Mouse (Mus musculus) midbrain, postnatal 0 days (tissue): ENCODE data around the gene Kirrel3. TPM values are rescaled to one million over a fixed set of nuclear protein-coding genes. Genes with fewer than 3 reads are reported as not detected.

Source experiments
- ATAC-seq: fragments of 200-750 bp; cut with Nextera tagmentation; 2 replicates; pipeline ENCODE4 v1.8.0; 2017; ENCODE audit warnings: moderate number of reproducible peaks, mild to moderate bottlenecking, moderate TSS enrichment, moderate library complexity; ENCODE audit not compliant: low FRiP score
- DNase-seq: peaks from one replicate; pipeline ENCODE4 v3.0.0-alpha.2; 2015; ENCODE audit warnings: low spot score
- H3K27ac ChIP-seq: fragments of 300-500 bp; sonication (generic); 2 replicates; pipeline ENCODE4 v1.5.1; 2014; ENCODE audit warnings: low read depth, mild to moderate bottlenecking, low read length, mixed read lengths
- H3K27me3 ChIP-seq: fragments of 300-500 bp; sonication (generic); 2 replicates; pipeline ENCODE4 v1.6.1; 2014; ENCODE audit warnings: low read length, control low read depth, mixed read lengths; ENCODE audit not compliant: insufficient read depth
- H3K36me3 ChIP-seq: fragments of 300-500 bp; sonication (generic); 2 replicates; pipeline ENCODE4 v1.6.1; 2014; ENCODE audit warnings: low read length, control low read depth, mixed read lengths; ENCODE audit not compliant: insufficient read depth
- H3K4me1 ChIP-seq: fragments of 300-500 bp; sonication (generic); 2 replicates; pipeline ENCODE4 v1.6.1; 2014; ENCODE audit warnings: mild to moderate bottlenecking, control low read depth, antibody characterized with exemption, low read length, mixed read lengths; ENCODE audit not compliant: insufficient read depth
- H3K4me2 ChIP-seq: fragments of 300-500 bp; sonication (generic); 2 replicates; pipeline ENCODE4 v1.6.1; 2014; ENCODE audit warnings: low read depth, mild to moderate bottlenecking, low read length, mixed read lengths; ENCODE audit not compliant: poor library complexity, severe bottlenecking
- H3K4me3 ChIP-seq: fragments of 300-500 bp; sonication (generic); 2 replicates; pipeline ENCODE4 v1.5.1; 2014; ENCODE audit warnings: low read depth, mild to moderate bottlenecking, low read length, moderate library complexity
- H3K9ac ChIP-seq: fragments of 300-500 bp; sonication (generic); replicated peaks from 2 replicates; pipeline ENCODE4 v1.6.1; 2014; ENCODE audit warnings: mild to moderate bottlenecking, low read length, moderate library complexity, mixed read lengths; ENCODE audit not compliant: poor library complexity, severe bottlenecking
- H3K9me3 ChIP-seq: fragments of 300-500 bp; sonication (generic); 2 replicates; pipeline ENCODE4 v1.6.1; 2016; ENCODE audit warnings: low read length, control low read depth
- CTCF ChIP-seq: IDR thresholded peaks from 2 replicates; pipeline ENCODE4 v1.5.1; 2016; ENCODE audit warnings: antibody characterized with exemption, mild to moderate bottlenecking
- WGBS: fragments of 180-500 bp; shearing (Covaris S2); extraction: QIAGEN DNeasy Blood & Tissue Kit; methylation state at CpG from one replicate; pipeline ENCODE4 v1.1.7; 2014; 5-methylcytosine and 5-hydroxymethylcytosine counted together
- polyA plus RNA-seq: library from polyadenylated mRNA; unstranded; fragments of >200 nt; fragmentation: Nextera tagmentation; extraction: Ambion mirVana; gene quantifications from 2 replicates; pipeline ENCODE4 v1.2.1, GENCODE M21; 2015
- total RNA-seq: library from RNA; depleted of rRNA; stranded (reverse); fragments of >200 nt; gene quantifications from 2 replicates; pipeline ENCODE4 v1.2.3, GENCODE M21; 2014

Kirrel3 gene
- total and polyA plus RNA-seq, 2 experiments from 2014 or later, result 47.2 to 56.3 TPM

DNA sequence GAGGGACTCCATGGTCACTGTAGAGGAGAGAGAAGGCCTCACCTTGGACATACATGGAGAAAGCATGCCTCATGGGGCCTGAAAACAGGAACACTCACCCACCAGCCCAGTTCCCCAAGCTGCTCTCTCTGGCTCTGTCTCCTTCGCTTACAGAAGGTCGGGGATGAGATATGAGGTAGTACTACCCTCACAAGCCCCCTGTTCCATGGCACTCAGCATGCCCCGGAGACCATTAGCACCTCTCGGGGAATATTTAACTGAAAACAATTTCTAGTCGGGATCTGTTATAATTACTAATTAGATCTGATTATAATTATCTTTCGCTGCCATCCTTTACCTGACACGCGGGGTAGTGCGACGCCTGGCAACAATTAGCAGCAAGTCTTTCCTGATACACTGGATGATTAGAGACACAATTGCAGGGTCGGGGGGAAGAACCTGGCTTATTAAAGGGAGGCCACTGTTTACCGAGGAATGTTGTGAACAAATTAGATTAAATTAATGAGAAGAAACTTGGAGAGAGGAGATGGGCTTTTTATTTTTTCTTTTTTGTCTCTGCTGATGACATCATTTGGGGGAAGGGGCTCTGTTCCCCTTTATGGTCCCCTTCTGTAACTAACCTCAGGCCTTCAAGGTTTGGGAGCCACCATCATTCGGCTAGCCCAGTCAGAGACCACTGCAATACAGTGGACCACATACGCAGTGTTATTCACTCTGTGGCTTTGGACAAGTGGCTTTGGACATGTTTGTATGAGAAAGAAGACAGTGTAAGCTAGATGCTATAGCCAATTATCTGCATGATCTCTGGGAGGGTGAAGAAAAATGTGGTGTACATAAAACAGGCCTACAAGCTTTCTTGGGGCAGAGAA, 478.7 kb downstream of the Kirrel3 start:
- 61% methylated on average over 14 of the region's 14 CpGs for WGBS

DNA sequence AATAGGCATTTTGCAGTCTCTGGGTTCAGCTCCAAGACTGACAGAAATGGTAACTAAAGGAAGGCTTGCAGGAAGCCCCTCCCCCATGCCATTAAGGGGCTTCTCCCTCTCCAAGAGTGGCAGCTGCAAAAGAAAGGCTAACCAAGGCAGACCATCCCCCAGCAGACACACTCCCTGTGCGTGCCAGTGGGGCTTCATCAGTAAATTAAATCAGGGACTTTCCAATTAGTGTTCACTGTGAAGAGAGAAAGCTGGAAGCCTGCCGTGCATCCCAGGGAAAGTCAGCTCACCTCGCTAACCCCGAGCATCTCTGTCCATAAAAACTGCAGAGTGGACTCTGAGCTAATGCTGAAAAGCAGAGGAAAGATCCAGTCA, 479.3 kb downstream of the Kirrel3 start:
- DNase-seq, result no peak
- H3K27ac ChIP-seq, result no peak overlapping the region

More for the DNA sequence above, 478.7 kb downstream of the Kirrel3 start:
- no peak for TF ChIP-seq CTCF
- Histone ChIP-seq H3K36me3 (no peaks in the 10 kb centered on the region), H3K4me1 (no peaks in the 10 kb centered on the region), H3K27ac (no peak overlapping the region), H3K27me3 (no peaks in the 10 kb centered on the region), H3K9me3 (no peaks in the 10 kb centered on the region), H3K4me3 (no peak overlapping the region), H3K4me2 (no peak overlapping the region), H3K9ac (no peak overlapping the region)
- no peak for ATAC-seq
- no peak for DNase-seq

DNA sequence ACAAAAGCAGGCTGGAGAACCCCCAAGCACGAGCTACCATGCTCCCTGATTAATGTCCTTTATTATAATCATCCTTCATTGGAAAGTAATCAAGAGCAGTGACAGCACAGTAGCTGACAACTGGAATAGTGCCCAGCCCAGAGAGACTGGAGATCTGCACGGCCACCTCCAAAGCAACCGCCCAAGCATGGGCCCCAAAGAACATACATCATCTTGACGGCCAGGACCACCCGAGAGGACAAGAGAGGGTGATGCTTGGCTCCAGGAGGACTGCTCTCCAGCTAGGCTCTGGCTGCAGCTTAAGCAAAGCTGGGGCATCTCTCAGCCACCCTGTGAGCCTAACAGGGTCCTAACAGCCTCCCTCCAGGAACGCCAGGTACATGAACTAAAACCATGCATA, 482.1 kb downstream of the Kirrel3 start:
- TF ChIP-seq CTCF, result no peak
- no peak overlapping the region for H3K4me3 ChIP-seq
- no peak for ATAC-seq
- H3K36me3 ChIP-seq, result no peaks in the 10 kb centered on the region
- H3K4me2 ChIP-seq, result no peak overlapping the region
- no peak overlapping the region for H3K9ac ChIP-seq
- H3K9me3 ChIP-seq, result no peaks in the 10 kb centered on the region
- no peaks in the 10 kb centered on the region for H3K4me1 ChIP-seq
- WGBS, result 60% methylated on average over 6 of the region's 6 CpGs
- H3K27me3 ChIP-seq, result no peaks in the 10 kb centered on the region
- H3K27ac ChIP-seq, result no peak overlapping the region
- no peak for DNase-seq

More for the DNA sequence above, 479.3 kb downstream of the Kirrel3 start:
- no peak for ATAC-seq
- Histone ChIP-seq H3K27me3 (no peaks in the 10 kb centered on the region), H3K9ac (no peak overlapping the region), H3K4me2 (no peak overlapping the region), H3K36me3 (no peaks in the 10 kb centered on the region), H3K4me1 (no peaks in the 10 kb centered on the region), H3K9me3 (no peaks in the 10 kb centered on the region), H3K4me3 (no peak overlapping the region)
- TF ChIP-seq CTCF, result no peak
- WGBS, result 18% methylated on average over 4 of the region's 4 CpGs

DNA sequence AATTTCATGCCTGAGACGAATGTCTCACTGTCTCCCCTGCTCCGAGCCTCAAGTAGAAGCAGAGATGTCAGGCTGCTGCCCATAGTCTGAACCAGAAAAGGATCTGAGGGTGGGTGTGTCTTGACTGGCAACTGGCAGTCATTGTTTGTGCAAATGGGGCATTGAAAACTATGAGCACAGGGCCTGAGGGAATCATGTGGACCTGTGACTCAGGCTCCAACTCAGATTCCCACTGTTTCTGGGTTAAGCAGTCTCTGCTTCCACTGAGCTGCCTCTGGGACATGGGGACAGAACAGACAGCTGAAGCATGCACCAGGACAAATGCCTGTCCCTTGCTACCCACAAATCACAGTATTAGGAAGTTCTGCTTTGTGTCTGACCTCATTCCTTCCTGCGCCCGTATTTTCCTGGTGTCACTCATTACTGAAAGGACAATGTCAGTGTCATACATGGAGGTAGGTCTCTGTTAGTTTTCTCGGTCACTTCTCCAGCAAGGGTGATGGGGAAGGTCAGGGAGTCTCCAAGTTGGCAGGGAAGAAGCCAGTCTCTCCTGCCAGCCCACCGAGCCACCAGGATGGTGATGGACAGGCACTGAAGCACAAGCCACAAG, 484.3 kb downstream of the Kirrel3 start:
- no peaks in the 10 kb centered on the region for H3K27me3 ChIP-seq
- H3K4me1 ChIP-seq, result no peaks in the 10 kb centered on the region
- H3K4me3 ChIP-seq, result no peak overlapping the region
- H3K9ac ChIP-seq, result no peak overlapping the region
- ATAC-seq (no peak), DNase-seq (no peak)
- H3K27ac ChIP-seq, result no peak overlapping the region
- no peaks in the 10 kb centered on the region for H3K36me3 ChIP-seq
- TF ChIP-seq CTCF, result no peak
- WGBS, result 74% methylated on average over 6 of the region's 6 CpGs
- no peak overlapping the region for H3K4me2 ChIP-seq
- H3K9me3 ChIP-seq, result no peaks in the 10 kb centered on the region

DNA sequence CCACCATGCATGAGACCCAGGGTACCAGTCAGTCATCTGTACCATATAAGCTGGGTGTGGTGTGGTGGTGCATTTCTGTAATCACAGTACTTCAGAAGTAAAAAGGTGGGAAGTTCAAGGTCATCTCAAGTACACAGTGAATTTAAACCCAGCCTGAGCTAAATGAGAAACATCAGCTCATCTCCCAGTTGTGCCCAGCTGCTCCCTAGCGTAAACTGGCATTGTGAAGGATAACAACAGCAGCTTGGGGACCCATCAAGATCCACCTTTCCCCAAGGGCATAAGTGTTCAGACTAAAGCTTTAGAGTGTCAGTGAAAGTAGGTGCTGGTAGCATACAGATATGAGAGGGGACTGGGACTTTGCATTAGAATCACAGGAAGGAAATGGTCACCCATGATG, 488.6 kb downstream of the Kirrel3 start:
- H3K4me2 ChIP-seq, result no peak overlapping the region
- 96% methylated on average over 1 of the region's 1 CpGs for WGBS
- no peak for TF ChIP-seq CTCF
- no peaks in the 10 kb centered on the region for H3K36me3 ChIP-seq
- no peak for DNase-seq
- H3K4me1 ChIP-seq, result no peaks in the 10 kb centered on the region
- ATAC-seq, result no peak
- H3K27ac ChIP-seq, result no peak overlapping the region
- no peaks in the 10 kb centered on the region for H3K27me3 ChIP-seq
- no peak overlapping the region for H3K4me3 ChIP-seq
- no peak overlapping the region for H3K9ac ChIP-seq
- no peaks in the 10 kb centered on the region for H3K9me3 ChIP-seq

DNA sequence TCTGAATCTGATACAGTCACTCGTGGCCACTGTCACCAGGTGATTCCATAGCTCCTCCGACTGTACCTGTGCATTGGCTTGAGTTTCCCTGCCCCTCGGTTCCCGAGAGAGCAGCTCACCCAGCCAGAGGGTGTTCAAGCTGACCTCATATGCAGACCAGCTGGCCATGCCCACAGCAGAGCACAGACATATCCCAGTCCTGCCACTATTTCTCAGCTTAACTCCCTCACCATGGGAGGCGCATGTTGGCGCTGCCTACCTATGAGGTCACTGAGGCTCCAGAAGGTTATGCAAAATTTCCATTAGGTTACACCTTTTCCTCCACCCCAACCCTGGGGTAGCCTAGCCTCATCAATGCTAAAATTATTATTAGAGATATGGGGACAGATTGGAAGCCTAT, 489.6 kb downstream of the Kirrel3 start:
- Histone ChIP-seq H3K27ac (no peak overlapping the region), H3K4me3 (no peak overlapping the region), H3K4me2 (no peak overlapping the region), H3K9ac (no peak overlapping the region), H3K4me1 (no peaks in the 10 kb centered on the region), H3K36me3 (no peaks in the 10 kb centered on the region), H3K9me3 (no peaks in the 10 kb centered on the region), H3K27me3 (no peaks in the 10 kb centered on the region)
- no peak for DNase-seq
- TF ChIP-seq CTCF, result no peak
- no peak for ATAC-seq
- WGBS, result 94% methylated on average over 6 of the region's 6 CpGs
